Mouse (Mus musculus) heart, adult 2 months (tissue): ENCODE results near the gene Arsj. TPM values are rescaled to one million over a fixed set of nuclear protein-coding genes. Genes with fewer than 3 reads are reported as not detected.
A peak's percentile ranks its signal among the peaks of the same experiment; 100 is the strongest.

ENCODE experiments used
- DNase-seq, 2 experiments: peaks; one replicate each; pipeline ENCODE4 v3.0.0; 2021
- H3K27ac ChIP-seq: fragments of 200-600 bp; 2 replicates; pipeline ENCODE4 v1.8.1; 2022
- H3K27me3 ChIP-seq: fragments of 200-500 bp; 2 replicates; pipeline ENCODE4 v1.6.1; 2012; ENCODE audit warnings: mild to moderate bottlenecking, low read length, inconsistent platforms, mixed read lengths; ENCODE audit not compliant: control insufficient read depth, insufficient read depth
- H3K36me3 ChIP-seq: fragments of 200-500 bp; 2 replicates; pipeline ENCODE4 v1.6.1; 2012; ENCODE audit warnings: low read length, inconsistent platforms; ENCODE audit not compliant: control insufficient read depth, insufficient read depth
- H3K4me1 ChIP-seq: fragments of 200-500 bp; 2 replicates; pipeline ENCODE4 v1.6.1; 2011; ENCODE audit warnings: low read length; ENCODE audit not compliant: control insufficient read depth, insufficient read depth
- H3K4me3 ChIP-seq: fragments of 200-600 bp; 2 replicates; pipeline ENCODE4 v1.8.1; 2022
- H3K79me2 ChIP-seq: fragments of 200-500 bp; replicated peaks from 2 replicates; pipeline ENCODE4 v1.6.1; 2012; ENCODE audit warnings: mild to moderate bottlenecking, inconsistent platforms, low read length, moderate library complexity, mixed read lengths; ENCODE audit not compliant: control insufficient read depth, insufficient read depth
- H3K9ac ChIP-seq: fragments of 200-500 bp; 2 replicates; pipeline ENCODE4 v1.6.1; 2012; ENCODE audit warnings: low read depth, mild to moderate bottlenecking, control low read depth, inconsistent platforms, low read length, mixed read lengths
- CTCF ChIP-seq: fragments of 200-600 bp; IDR thresholded peaks from 2 replicates; pipeline ENCODE4 v1.8.1; 2022; ENCODE audit warnings: antibody characterized with exemption, mild to moderate bottlenecking, moderate library complexity
- EP300 ChIP-seq: fragments of 200-500 bp; IDR thresholded peaks from 2 replicates; pipeline ENCODE4 v1.6.1; 2011; ENCODE audit warnings: low read depth, low read length, control low read depth; ENCODE audit not compliant: insufficient read depth
- POLR2A ChIP-seq: fragments of 200-500 bp; IDR thresholded peaks from 2 replicates; pipeline ENCODE4 v1.6.1; 2011; ENCODE audit warnings: mild to moderate bottlenecking, low read depth, low read length, control low read depth; ENCODE audit not compliant: insufficient read depth
- WGBS: fragments of 180-500 bp; shearing (Covaris S2); methylation state at CpG from one replicate; pipeline ENCODE4 v1.1.7; 2018; 5-methylcytosine and 5-hydroxymethylcytosine counted together
- intact Hi-C: fragments of 180-260 bp; cut with DNase I; formaldehyde crosslinking; loops from one replicate; pipeline ENCODE4 v1.15.1; 2025
- polyA plus RNA-seq: library from polyadenylated mRNA; depleted of rRNA; stranded (reverse); fragments of >200 nt; gene quantifications from 2 replicates; pipeline ENCODE4 v1.2.3, GENCODE M21; 2012
- total RNA-seq, 2 experiments: library from RNA; stranded (reverse); gene quantifications; 2 replicates each; pipeline ENCODE4 v1.2.3; 2021

The Arsj gene
- total and polyA plus RNA-seq, 3 experiments, result 0.33 to 0.68 (median 0.39) TPM

DNA sequence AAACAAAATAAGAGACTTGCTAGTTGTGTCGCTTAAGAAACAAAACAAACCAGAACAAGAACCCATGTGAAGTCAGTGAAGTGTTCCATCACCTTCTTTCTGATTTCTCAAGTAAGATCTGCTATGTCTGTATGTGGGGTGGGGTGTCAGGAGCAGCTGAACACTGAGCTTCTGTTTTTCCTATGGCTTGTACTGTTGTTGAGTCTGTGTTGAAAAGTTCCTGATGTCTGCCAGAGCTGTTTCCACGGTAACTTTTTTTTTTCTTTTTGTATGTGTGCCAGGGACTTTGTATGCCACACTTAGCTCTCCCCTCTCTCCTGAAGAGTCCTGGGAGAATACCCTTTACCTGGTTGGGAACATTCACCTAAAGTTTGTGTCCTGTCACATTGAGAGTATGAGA, 34.0 kb downstream of the Arsj start:
- Histone ChIP-seq H3K36me3 (no peaks in the 10 kb centered on the region), H3K9ac (no peak overlapping the region), H3K4me3 (no peak overlapping the region), H3K27ac (no peak overlapping the region), H3K79me2 (no peaks in the 10 kb centered on the region), H3K4me1 (no peaks in the 10 kb centered on the region), H3K27me3 (no peaks in the 10 kb centered on the region)
- WGBS, result 45% methylated on average over 2 of the region's 2 CpGs
- no peak for DNase-seq
- intact Hi-C loops, result no loop called here
- TF ChIP-seq EP300, result no peak
- TF ChIP-seq POLR2A, result no peak
- TF ChIP-seq CTCF, result no peak

- no peak for TF ChIP-seq EP300
- TF ChIP-seq CTCF, result no peak
- TF ChIP-seq POLR2A, result no peak
- Histone ChIP-seq H3K27ac (no peak overlapping the region), H3K36me3 (no peaks in the 10 kb centered on the region), H3K79me2 (no peaks in the 10 kb centered on the region), H3K9ac (no peak overlapping the region), H3K4me3 (no peak overlapping the region), H3K27me3 (no peaks in the 10 kb centered on the region), H3K4me1 (no peaks in the 10 kb centered on the region)
- intact Hi-C loops, result no loop called here
- DNase-seq, result no peak
- 43% methylated on average over 7 of the region's 7 CpGs for WGBS
Observed at GRCm38 (mm10) chr3:126397985-126398630, 34.6 kb downstream of the Arsj start.

DNA sequence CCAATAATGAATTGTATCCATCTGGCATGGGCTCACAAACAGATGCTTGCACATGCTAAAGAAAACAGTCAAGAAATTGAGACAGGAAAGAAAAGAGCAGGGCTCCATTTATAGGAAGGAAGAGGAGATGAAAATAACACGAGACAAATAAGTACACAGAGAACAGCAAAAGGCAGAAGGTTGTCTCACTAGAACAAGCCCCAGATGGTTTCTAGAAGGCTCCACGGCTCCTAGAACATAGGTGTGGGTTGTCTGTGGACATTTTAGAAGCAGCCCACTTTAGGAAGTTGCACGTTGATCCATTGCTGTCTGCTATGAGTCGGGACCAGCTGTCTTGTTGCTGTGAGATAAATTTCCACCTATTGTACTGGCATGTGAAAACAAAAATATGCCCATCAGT, 37.2 kb downstream of the Arsj start:
- intact Hi-C loops, result loop anchor here (5.0 kb wide), 1 partner anchor 502 kb away; no protein-coding TSS in a partner anchor

GRCm38 (mm10) chr3:126402836-126403235, 39.4 kb downstream of the Arsj start:
- Histone ChIP-seq H3K4me1 (no peaks in the 10 kb centered on the region), H3K79me2 (no peaks in the 10 kb centered on the region), H3K36me3 (no peaks in the 10 kb centered on the region), H3K9ac (no peak overlapping the region), H3K4me3 (no peak overlapping the region), H3K27ac (no peak overlapping the region), H3K27me3 (no peaks in the 10 kb centered on the region)
- TF ChIP-seq POLR2A, result no peak
- peak; percentile 95 for TF ChIP-seq CTCF
- peak; percentile 29 to 53 for DNase-seq
- WGBS, result 23% methylated on average over 3 of the region's 3 CpGs
- intact Hi-C loops, result loop anchor here (2.0 to 5.0 kb wide), 2 partner anchors 499 to 554 kb away; no protein-coding TSS in a partner anchor

More for the DNA sequence above, 37.2 kb downstream of the Arsj start:
- no peak overlapping the region for H3K9ac ChIP-seq
- no peaks in the 10 kb centered on the region for H3K79me2 ChIP-seq
- no peaks in the 10 kb centered on the region for H3K27me3 ChIP-seq
- 42% methylated on average over 4 of the region's 4 CpGs for WGBS
- no peak for DNase-seq
- no peak overlapping the region for H3K4me3 ChIP-seq
- TF ChIP-seq CTCF (no peak), EP300 (no peak), POLR2A (no peak)
- no peaks in the 10 kb centered on the region for H3K4me1 ChIP-seq
- no peaks in the 10 kb centered on the region for H3K36me3 ChIP-seq
- H3K27ac ChIP-seq, result no peak overlapping the region

DNA sequence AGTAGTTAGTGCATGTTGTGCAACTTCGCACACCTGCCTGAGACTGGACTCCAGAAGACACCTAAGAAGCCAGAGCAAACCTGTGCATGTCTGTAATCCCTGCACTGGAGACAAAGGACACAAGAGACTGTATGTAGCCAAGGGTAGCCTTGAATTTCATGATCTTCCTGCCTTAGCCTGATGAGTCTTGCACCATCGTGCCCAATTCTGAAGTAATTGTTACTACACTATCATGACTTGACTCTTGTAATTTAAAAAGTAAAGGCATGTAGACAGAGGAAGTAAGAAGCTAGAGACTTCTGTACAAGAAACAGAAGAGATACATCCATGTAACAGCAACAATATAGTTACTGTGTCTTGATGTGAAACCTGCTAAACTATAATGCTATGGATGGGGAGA, 40.7 kb downstream of the Arsj start:
- intact Hi-C loops, result loop anchor here (5.0 kb wide), 1 partner anchor 498 kb away; no protein-coding TSS in a partner anchor
- no peak for DNase-seq
- Histone ChIP-seq H3K4me3 (no peak overlapping the region), H3K4me1 (no peaks in the 10 kb centered on the region), H3K36me3 (no peaks in the 10 kb centered on the region), H3K27me3 (no peaks in the 10 kb centered on the region), H3K27ac (no peak overlapping the region), H3K79me2 (no peaks in the 10 kb centered on the region), H3K9ac (no peak overlapping the region)
- 80% methylated on average over 2 of the region's 2 CpGs for WGBS
- TF ChIP-seq EP300 (no peak), POLR2A (no peak), CTCF (no peak)

DNA sequence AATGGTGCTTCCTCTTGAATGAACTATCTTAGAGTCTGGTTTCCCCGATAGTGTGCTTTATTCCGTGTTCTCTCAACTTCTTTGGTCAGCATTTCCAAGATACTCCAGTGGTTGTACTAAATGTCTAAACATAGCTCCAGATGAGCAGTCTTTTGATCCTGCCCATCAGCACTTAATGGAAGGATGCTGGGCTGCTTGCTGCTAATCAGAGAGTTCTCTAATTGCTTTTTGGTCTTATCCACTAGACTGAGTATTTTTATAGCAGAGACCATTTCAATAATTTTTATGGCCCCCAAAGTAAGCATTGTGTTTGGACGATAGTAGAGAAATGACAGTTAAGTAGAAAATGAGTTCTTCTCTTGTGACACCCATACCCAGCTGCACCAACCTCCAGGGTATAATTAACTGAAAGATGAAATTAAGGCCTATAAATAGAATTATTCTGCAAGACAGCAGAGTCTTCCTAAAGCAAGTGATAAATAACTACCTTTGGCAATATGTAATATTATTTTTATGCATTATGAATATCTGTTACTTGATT, 67.1 kb downstream of the Arsj start:
- 75% methylated on average over 3 of the region's 3 CpGs for WGBS
- no peaks in the 10 kb centered on the region for H3K36me3 ChIP-seq
- DNase-seq, result no peak
- H3K9ac ChIP-seq, result no peak overlapping the region
- no peaks in the 10 kb centered on the region for H3K4me1 ChIP-seq
- no peaks in the 10 kb centered on the region for H3K79me2 ChIP-seq
- no peak overlapping the region for H3K27ac ChIP-seq
- no peak for TF ChIP-seq EP300
- H3K27me3 ChIP-seq, result no peaks in the 10 kb centered on the region
- H3K4me3 ChIP-seq, result no peak overlapping the region
- intact Hi-C loops, result no loop called here
